Mouse (Mus musculus): ENCODE results near the gene Dtx4.
"Not testable (repeated sequence)": the region's sequence is repeated elsewhere in the genome, so short reads cannot be mapped to it uniquely, and the experiment has no call there.

DNA sequence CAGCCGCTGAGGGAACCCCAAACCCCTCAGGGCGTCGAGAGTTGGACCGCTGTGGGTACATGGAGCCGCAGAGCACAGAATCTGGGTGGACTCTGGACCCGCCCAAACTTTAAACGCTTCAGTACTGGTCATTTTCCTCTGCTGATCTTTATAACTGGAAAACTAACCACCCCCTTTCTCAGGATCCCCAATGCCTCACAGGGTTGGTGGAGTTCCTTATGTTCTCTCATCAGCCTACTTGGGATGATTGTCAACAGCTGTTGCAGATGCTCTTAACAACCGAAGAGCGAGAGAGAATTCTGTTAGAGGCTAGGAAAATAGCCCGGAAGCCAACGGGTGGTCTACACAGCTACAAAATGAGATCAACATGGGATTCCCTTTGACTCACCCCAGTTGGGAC is 44.2 kb upstream of the Dtx4 start, which contains the start of gene Fam111a:
- TF ChIP-seq CTCF (IDR thresholded peaks at IDR 0.05; ENCODE audit: insufficient read depth, low read length); POLR2A (IDR thresholded peaks at IDR 0.05; ENCODE audit: borderline replicate concordance, extremely low read depth, low read depth, low read length): not testable (repeated sequence)
